Mouse (Mus musculus): ENCODE data around the gene Gpr6. TPM values are rescaled to one million over a fixed set of nuclear protein-coding genes. Genes with fewer than 3 reads are reported as not detected.

Gpr6 gene
- polyA plus RNA-seq (2015; fragmentation: Nextera tagmentation; extraction: Ambion mirVana), result not detected in 2 replicates

DNA sequence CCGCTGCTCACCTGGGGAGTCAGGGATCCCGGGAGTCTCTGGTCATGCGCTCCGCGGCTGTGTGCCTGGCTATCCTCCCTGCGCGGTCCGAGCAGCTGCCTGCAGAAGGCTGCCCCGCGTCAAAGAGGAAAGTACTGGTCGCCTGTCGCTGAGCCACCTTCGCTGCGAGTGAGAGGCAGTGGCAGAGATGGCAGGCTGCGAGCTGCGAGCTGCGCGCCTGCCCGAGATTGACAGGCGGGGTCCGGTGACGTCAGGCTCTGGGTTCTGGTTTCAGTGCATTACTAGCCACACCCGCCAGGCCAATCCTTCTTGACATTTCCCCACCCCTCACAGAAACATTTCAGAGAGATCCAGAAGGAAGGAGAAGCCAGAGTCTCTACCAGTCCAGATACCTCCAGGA lies at the start of gene Gpr6:
Gene Gpr6, minus strand, starts transcription at position 170 of the 400 bp plus-strand sequence.
- Histone ChIP-seq H3K4me2 (replicated peaks; ENCODE audit: low read depth) (peak within 1 kb of the TSS; percentile 17; the same call in 1 of the 2 replicates), H3K27me3 (replicated peaks; ENCODE audit: control insufficient read depth, insufficient read depth, low read length) (peaks cover 22% of the 10 kb centered on the region), H3K4me3 (ENCODE audit: low read depth, low read length) (no peak within 1 kb of the TSS), H3K36me3 (ENCODE audit: control insufficient read depth, insufficient read depth) (no peaks in the 10 kb centered on the region), H3K4me1 (replicated peaks; ENCODE audit: control insufficient read depth, insufficient read depth, low read length) (no peaks in the 10 kb centered on the region), H3K9me3 (ENCODE audit: control insufficient read depth) (no peaks in the 10 kb centered on the region), H3K27ac (ENCODE audit: low read depth, low read length) (no peak within 1 kb of the TSS), H3K9ac (ENCODE audit: low read depth, low read length) (no peak within 1 kb of the TSS)
- WGBS, result 1% methylated on average over 23 of the region's 23 CpGs
- no peak for TF ChIP-seq CTCF (IDR thresholded peaks at IDR 0.05; ENCODE audit: low read depth)
- ATAC-seq, result no peak

DNA sequence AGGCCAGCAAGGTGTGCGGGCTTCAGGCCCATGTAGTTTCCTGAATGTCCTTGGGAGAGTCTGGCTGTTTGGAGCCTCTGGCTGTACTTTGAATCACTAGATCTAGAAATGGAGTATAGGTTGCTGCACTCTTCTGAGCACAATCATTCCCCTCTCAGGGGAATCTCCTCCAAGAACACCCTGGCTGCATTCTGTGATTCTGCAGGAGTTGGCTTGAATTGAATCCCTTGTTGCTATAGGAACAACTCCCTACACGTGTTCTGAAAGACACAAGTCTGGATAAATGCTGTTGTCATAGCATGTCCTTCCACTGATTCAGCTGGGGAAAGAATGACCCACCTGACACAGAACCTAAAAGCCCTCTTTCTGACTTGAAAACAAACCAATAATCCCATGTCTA lies 28.0 kb upstream of the Gpr6 start:
- H3K27ac ChIP-seq (ENCODE audit: low read depth, low read length), result no peak overlapping the region
- no peak for ATAC-seq
- H3K4me2 ChIP-seq (replicated peaks; ENCODE audit: low read depth), result no peak overlapping the region
- H3K4me1 ChIP-seq (replicated peaks; ENCODE audit: control insufficient read depth, insufficient read depth, low read length), result no peaks in the 10 kb centered on the region
- no peaks in the 10 kb centered on the region for H3K9me3 ChIP-seq (ENCODE audit: control insufficient read depth)
- no peak overlapping the region for H3K9ac ChIP-seq (ENCODE audit: low read depth, low read length)
- H3K27me3 ChIP-seq (replicated peaks; ENCODE audit: control insufficient read depth, insufficient read depth, low read length), result no peaks in the 10 kb centered on the region
- no peak overlapping the region for H3K4me3 ChIP-seq (ENCODE audit: low read depth, low read length)
- 70% methylated on average over 2 of the region's 2 CpGs for WGBS
- no peaks in the 10 kb centered on the region for H3K36me3 ChIP-seq (ENCODE audit: control insufficient read depth, insufficient read depth)
- TF ChIP-seq CTCF (IDR thresholded peaks at IDR 0.05; ENCODE audit: low read depth), result no peak

DNA sequence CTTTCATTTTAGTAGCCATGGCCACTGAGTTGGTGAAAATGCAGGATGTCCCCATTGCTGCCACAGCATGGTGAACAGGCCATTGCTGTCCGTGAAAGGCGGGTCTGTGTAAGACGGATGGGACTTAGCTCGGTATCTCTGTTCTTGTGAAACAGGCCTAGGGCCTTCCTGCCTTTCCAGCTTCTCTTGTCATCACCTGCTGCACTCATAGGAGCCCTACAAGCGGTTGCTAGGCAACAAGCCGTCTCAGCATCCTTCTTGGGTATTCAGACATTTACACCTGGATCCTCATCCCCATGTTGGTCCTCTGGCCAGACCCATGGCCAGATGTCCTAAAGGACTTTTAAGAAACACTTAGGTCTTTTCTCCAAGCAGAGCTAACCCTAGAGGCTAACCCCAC lies 26.1 kb upstream of the Gpr6 start:
- no peak overlapping the region for H3K4me3 ChIP-seq (ENCODE audit: low read depth, low read length)
- H3K4me1 ChIP-seq (replicated peaks; ENCODE audit: control insufficient read depth, insufficient read depth, low read length), result no peaks in the 10 kb centered on the region
- no peak for TF ChIP-seq CTCF (IDR thresholded peaks at IDR 0.05; ENCODE audit: low read depth)
- ATAC-seq, result no peak
- 82% methylated on average over 6 of the region's 6 CpGs for WGBS
- H3K4me2 ChIP-seq (replicated peaks; ENCODE audit: low read depth), result no peak overlapping the region
- no peaks in the 10 kb centered on the region for H3K9me3 ChIP-seq (ENCODE audit: control insufficient read depth)
- no peak overlapping the region for H3K9ac ChIP-seq (ENCODE audit: low read depth, low read length)
- no peaks in the 10 kb centered on the region for H3K36me3 ChIP-seq (ENCODE audit: control insufficient read depth, insufficient read depth)
- no peak overlapping the region for H3K27ac ChIP-seq (ENCODE audit: low read depth, low read length)
- no peaks in the 10 kb centered on the region for H3K27me3 ChIP-seq (replicated peaks; ENCODE audit: control insufficient read depth, insufficient read depth, low read length)

DNA sequence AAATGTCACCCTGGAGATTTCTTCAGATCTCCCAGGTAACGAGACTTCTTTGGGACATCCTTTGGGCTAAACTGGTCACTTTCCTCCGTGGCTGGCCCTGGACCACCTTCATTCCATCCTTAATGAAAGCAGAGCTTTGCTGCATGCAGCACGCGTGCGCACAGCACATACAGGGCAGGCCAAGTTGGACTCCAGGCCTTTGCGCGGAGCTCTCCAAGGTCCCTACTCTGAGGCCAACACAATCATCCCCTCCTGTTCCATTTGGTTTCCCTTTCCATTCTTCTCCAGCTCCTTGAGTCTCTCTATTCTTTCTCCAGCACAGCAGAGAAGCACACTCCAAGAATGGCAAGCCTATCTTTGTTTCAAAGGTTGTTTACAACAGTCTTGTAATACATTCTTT lies 16.8 kb upstream of the Gpr6 start:
- H3K9ac ChIP-seq (ENCODE audit: low read depth, low read length), result no peak overlapping the region
- H3K4me2 ChIP-seq (replicated peaks; ENCODE audit: low read depth), result no peak overlapping the region
- WGBS, result 55% methylated on average over 7 of the region's 7 CpGs
- no peaks in the 10 kb centered on the region for H3K27me3 ChIP-seq (replicated peaks; ENCODE audit: control insufficient read depth, insufficient read depth, low read length)
- H3K36me3 ChIP-seq (ENCODE audit: control insufficient read depth, insufficient read depth), result no peaks in the 10 kb centered on the region
- H3K4me1 ChIP-seq (replicated peaks; ENCODE audit: control insufficient read depth, insufficient read depth, low read length), result no peaks in the 10 kb centered on the region
- no peak overlapping the region for H3K27ac ChIP-seq (ENCODE audit: low read depth, low read length)
- TF ChIP-seq CTCF (IDR thresholded peaks at IDR 0.05; ENCODE audit: low read depth), result no peak
- 0 out of 2 replicates have a peak, but pooled peaks cover 2% of the 10 kb centered on the region for H3K9me3 ChIP-seq (ENCODE audit: control insufficient read depth)
- no peak overlapping the region for H3K4me3 ChIP-seq (ENCODE audit: low read depth, low read length)
- no peak for ATAC-seq

DNA sequence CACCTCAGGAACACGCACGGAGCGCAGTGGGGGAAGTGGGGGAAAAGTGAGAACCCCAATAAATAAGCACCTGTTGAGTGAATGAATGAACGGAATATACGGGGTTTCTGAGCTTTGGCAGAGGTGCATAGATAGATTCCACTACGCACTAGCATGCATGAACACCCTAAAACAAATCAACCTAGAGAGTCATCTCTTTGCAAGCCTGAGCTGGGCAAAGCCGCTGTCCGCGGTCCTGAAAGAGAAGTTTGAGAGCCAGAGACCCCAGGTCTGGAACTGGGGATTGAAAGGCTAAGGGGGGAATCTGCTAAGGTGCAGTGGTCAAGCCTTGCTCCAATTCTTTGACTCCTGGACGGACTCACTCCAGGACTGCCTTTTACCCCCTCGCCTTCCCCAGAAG lies 389 bp downstream of the Gpr6 start:
- no peak overlapping the region for H3K4me3 ChIP-seq (ENCODE audit: low read depth, low read length)
- H3K36me3 ChIP-seq (ENCODE audit: control insufficient read depth, insufficient read depth), result no peaks in the 10 kb centered on the region
- no peak overlapping the region for H3K4me2 ChIP-seq (replicated peaks; ENCODE audit: low read depth)
- no peak overlapping the region for H3K9ac ChIP-seq (ENCODE audit: low read depth, low read length)
- no peak for ATAC-seq
- peaks cover 22% of the 10 kb centered on the region for H3K27me3 ChIP-seq (replicated peaks; ENCODE audit: control insufficient read depth, insufficient read depth, low read length)
- TF ChIP-seq CTCF (IDR thresholded peaks at IDR 0.05; ENCODE audit: low read depth), result no peak
- H3K27ac ChIP-seq (ENCODE audit: low read depth, low read length), result no peak overlapping the region
- H3K9me3 ChIP-seq (ENCODE audit: control insufficient read depth), result no peaks in the 10 kb centered on the region
- WGBS, result 4% methylated on average over 11 of the region's 11 CpGs
- H3K4me1 ChIP-seq (replicated peaks; ENCODE audit: control insufficient read depth, insufficient read depth, low read length), result no peaks in the 10 kb centered on the region

DNA sequence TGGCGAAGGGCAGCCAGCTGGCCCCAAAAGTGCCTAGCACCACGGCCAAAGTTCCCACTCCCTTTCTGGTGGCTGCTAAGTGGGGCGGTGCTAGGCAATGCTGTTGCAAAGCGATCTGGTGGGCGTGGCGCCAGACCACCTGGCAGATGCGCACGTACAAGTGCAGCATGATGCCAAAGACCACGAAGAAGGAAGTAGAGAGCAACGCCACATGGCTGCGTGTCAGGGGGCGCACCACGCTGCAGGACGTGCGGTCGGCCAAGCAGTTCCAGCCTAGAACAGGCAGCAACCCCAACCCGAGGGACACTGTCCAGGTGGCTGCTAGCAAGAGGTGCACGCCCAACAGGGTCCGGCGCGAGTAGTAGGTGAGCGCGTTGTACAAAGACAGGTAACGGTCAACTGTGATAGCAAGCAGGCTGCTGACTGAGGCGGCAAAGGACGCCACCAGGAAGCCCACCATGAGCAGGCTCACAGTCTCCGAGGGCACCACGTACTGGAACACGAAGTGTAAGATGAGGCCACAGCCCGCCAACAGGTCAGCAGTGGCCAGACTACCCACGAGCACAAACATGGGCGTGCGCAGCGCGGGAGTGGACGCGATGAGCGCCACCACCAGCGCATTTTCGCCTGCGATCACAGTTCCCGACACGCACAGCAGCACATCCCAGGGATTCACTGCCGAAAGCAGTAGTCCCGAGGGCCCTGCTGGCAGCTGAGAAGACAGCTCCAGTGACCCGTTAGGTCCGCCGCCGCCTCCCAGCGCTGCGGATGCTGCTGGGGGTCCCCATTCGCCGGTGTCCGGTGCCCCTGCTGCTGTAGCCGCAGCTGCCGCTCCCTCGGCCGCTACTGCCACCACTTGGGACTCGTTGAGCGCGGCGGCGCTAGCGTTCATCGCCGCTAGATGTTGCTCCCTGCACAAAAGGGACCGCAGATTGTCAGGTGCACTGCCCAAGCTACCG lies 1.1 kb downstream of the Gpr6 start:
- WGBS, result 4% methylated on average over 68 of the region's 68 CpGs
- Histone ChIP-seq H3K27ac (ENCODE audit: low read depth, low read length) (no peak overlapping the region), H3K9ac (ENCODE audit: low read depth, low read length) (no peak overlapping the region), H3K27me3 (replicated peaks; ENCODE audit: control insufficient read depth, insufficient read depth, low read length) (peaks cover 22% of the 10 kb centered on the region), H3K4me3 (ENCODE audit: low read depth, low read length) (no peak overlapping the region), H3K9me3 (ENCODE audit: control insufficient read depth) (no peaks in the 10 kb centered on the region), H3K4me2 (replicated peaks; ENCODE audit: low read depth) (peak overlapping the region; percentile 17; the same call in 1 of the 2 replicates), H3K4me1 (replicated peaks; ENCODE audit: control insufficient read depth, insufficient read depth, low read length) (no peaks in the 10 kb centered on the region), H3K36me3 (ENCODE audit: control insufficient read depth, insufficient read depth) (no peaks in the 10 kb centered on the region)
- ATAC-seq, result no peak
- no peak for TF ChIP-seq CTCF (IDR thresholded peaks at IDR 0.05; ENCODE audit: low read depth)

Data from intestine, postnatal 0 days (tissue).